Mouse (Mus musculus) kidney, postnatal 0 days (tissue): ENCODE results near the gene Zfp326. TPM values are rescaled to one million over a fixed set of nuclear protein-coding genes. Genes with fewer than 3 reads are reported as not detected.

Experiments
- ATAC-seq: fragments of 200-750 bp; cut with Nextera tagmentation; replicated peaks from 2 replicates; pipeline ENCODE4 v1.8.0; 2017; ENCODE audit warnings: low read depth, moderate number of reproducible peaks, moderate TSS enrichment, moderate library complexity; ENCODE audit not compliant: low FRiP score
- DNase-seq: peaks from one replicate; pipeline ENCODE4 v3.0.0-alpha.2; 2016; ENCODE audit warnings: low spot score
- H3K27ac ChIP-seq: fragments of 300-500 bp; sonication (generic); 2 replicates; pipeline ENCODE4 v1.5.1; 2014; ENCODE audit warnings: mild to moderate bottlenecking
- H3K27me3 ChIP-seq: fragments of 300-500 bp; sonication (generic); 2 replicates; pipeline ENCODE4 v1.6.1; 2014; ENCODE audit warnings: low read length, mixed read lengths; ENCODE audit not compliant: insufficient read depth
- H3K36me3 ChIP-seq: fragments of 300-500 bp; sonication (generic); 2 replicates; pipeline ENCODE4 v1.6.1; 2014; ENCODE audit warnings: low read length, mixed read lengths; ENCODE audit not compliant: insufficient read depth
- H3K4me1 ChIP-seq: fragments of 300-500 bp; sonication (generic); replicated peaks from 2 replicates; pipeline ENCODE4 v1.6.1; 2014; ENCODE audit warnings: antibody characterized with exemption, low read length, mixed read lengths; ENCODE audit not compliant: insufficient read depth
- H3K4me2 ChIP-seq: fragments of 300-500 bp; sonication (generic); 2 replicates; pipeline ENCODE4 v1.6.1; 2014; ENCODE audit warnings: mild to moderate bottlenecking, low read length, moderate library complexity, mixed read lengths
- H3K4me3 ChIP-seq: fragments of 300-500 bp; sonication (generic); replicated peaks from 2 replicates; pipeline ENCODE4 v1.5.1; 2014; ENCODE audit warnings: low read depth, low read length
- H3K9ac ChIP-seq: fragments of 300-500 bp; sonication (generic); 2 replicates; pipeline ENCODE4 v1.6.1; 2014; ENCODE audit warnings: low read depth, low read length
- H3K9me3 ChIP-seq: fragments of 300-500 bp; sonication (generic); replicated peaks from 2 replicates; pipeline ENCODE4 v1.6.1; 2016; ENCODE audit warnings: low read length, inconsistent platforms, mixed read lengths
- CTCF ChIP-seq: IDR thresholded peaks from 2 replicates; pipeline ENCODE4 v1.5.1; 2016; ENCODE audit warnings: antibody characterized with exemption, low read depth, mild to moderate bottlenecking, moderate library complexity
- WGBS: fragments of 180-500 bp; shearing (Covaris S2); extraction: QIAGEN DNeasy Blood & Tissue Kit; methylation state at CpG from one replicate; pipeline ENCODE4 v1.1.7; 2014; 5-methylcytosine and 5-hydroxymethylcytosine counted together
- polyA plus RNA-seq: library from polyadenylated mRNA; unstranded; fragments of >200 nt; fragmentation: Nextera tagmentation; extraction: Ambion mirVana; gene quantifications from 2 replicates; pipeline ENCODE4 v1.2.1, GENCODE M21; 2015

The Zfp326 gene
- polyA plus RNA-seq, 1 experiment from 2014 or later = 28.9 TPM

DNA sequence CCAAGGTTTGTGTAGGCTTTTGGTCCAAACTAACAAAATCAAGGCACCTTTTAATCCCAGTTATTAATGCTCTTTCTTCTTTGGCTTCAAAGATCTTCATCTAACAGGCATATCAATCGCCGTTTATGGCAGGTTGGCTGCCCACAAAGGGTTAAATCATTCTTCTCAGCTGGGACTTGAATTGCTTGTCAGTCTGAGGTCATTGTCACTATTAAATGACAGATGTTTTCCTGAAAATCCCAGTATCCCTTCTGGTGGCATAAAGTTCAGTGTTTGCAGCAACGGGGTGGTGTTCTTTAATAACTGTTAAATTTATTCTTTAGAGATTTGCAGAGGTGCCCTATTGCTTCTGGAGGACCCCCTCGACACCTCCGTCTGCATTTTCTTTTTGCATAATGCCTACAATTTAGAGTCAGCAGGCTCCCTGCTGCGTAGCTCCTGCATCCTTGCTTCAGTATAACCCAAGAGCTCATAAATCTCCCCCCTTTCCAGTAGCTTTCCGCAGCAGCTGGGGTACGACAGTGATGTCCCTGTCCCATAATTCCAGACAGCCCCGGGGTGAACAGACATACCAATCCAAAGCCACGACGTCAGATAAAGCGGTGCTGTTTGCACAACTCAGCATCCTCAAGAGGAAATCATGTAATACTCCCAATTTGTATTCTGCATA lies 46.6 kb downstream of the Zfp326 start:
- no peaks in the 10 kb centered on the region for H3K27me3 ChIP-seq
- 54% methylated on average over 12 of the region's 12 CpGs for WGBS

DNA sequence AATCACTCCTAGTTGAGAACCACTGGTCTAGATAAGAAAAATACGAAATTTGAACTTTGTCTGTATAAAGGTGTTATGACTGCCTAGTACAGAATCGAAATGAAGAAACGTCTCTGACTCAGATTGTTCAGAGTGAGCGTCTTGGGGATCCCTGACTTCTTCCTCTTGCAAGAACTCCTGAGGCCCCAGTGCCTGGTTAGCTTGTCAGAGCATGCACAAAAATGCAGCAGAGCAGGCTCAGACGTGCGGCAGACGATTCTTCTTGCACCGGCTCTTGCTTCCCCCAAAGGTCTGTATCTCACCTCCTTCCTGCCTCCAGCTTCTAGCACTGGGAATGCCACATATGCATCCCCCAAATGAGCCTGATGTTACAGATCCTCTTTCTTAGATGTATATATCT lies 48.0 kb downstream of the Zfp326 start:
- Histone ChIP-seq H3K4me3 (no peak overlapping the region), H3K36me3 (no peaks in the 10 kb centered on the region), H3K9me3 (no peaks in the 10 kb centered on the region), H3K27ac (no peak overlapping the region), H3K4me1 (no peaks in the 10 kb centered on the region), H3K27me3 (no peaks in the 10 kb centered on the region), H3K9ac (no peak overlapping the region), H3K4me2 (no peak overlapping the region)
- no peak for TF ChIP-seq CTCF
- ATAC-seq (no peak), DNase-seq (no peak)
- 88% methylated on average over 8 of the region's 8 CpGs for WGBS

More for the DNA sequence above, 46.6 kb downstream of the Zfp326 start:
- TF ChIP-seq CTCF = no peak
- H3K9ac ChIP-seq = no peak overlapping the region
- no peaks in the 10 kb centered on the region for H3K4me1 ChIP-seq
- H3K4me3 ChIP-seq = no peak overlapping the region
- H3K4me2 ChIP-seq = no peak overlapping the region
- no peaks in the 10 kb centered on the region for H3K9me3 ChIP-seq
- DNase-seq (peak; percentile 23), ATAC-seq (no peak)
- H3K27ac ChIP-seq = no peak overlapping the region
- no peaks in the 10 kb centered on the region for H3K36me3 ChIP-seq

- H3K27ac ChIP-seq = no peak overlapping the region
- ATAC-seq = no peak
- WGBS = 72% methylated on average over 14 of the region's 14 CpGs
- no peak overlapping the region for H3K4me3 ChIP-seq
- H3K27me3 ChIP-seq = no peaks in the 10 kb centered on the region
- no peak overlapping the region for H3K9ac ChIP-seq
- peak; percentile 62 for TF ChIP-seq CTCF
- no peaks in the 10 kb centered on the region for H3K36me3 ChIP-seq
- H3K4me2 ChIP-seq = no peak overlapping the region
- H3K4me1 ChIP-seq = no peaks in the 10 kb centered on the region
- H3K9me3 ChIP-seq = no peaks in the 10 kb centered on the region
- peak; percentile 33 for DNase-seq
These were observed 49.3 kb downstream of the Zfp326 start for GRCm38 (mm10) chr5:105925568-105926255.

DNA sequence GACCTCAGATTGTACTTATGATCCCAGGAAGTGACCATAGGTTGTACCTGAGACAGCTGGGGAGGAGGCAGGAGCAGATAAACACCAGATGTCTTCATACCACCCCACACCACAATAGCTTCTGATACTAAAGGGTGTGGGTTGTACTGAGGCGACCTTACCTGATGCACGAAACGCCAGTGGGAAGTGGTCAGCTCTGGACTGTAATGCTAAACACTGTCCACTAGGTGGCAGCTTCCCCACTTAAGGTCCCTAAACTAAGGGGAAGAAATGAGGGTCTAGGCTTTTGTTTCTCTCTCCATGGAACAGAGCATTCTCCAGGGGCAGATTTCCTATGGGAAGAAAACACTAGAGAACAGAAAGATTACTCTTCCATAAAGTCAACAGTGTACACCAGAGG lies 53.9 kb downstream of the Zfp326 start:
- H3K4me2 ChIP-seq = no peak overlapping the region
- H3K27ac ChIP-seq = no peak overlapping the region
- 30% methylated on average over 3 of the region's 3 CpGs for WGBS
- TF ChIP-seq CTCF = peak; percentile 73
- H3K9me3 ChIP-seq = no peaks in the 10 kb centered on the region
- no peaks in the 10 kb centered on the region for H3K36me3 ChIP-seq
- H3K27me3 ChIP-seq = no peaks in the 10 kb centered on the region
- ATAC-seq (no peak), DNase-seq (peak; percentile 58)
- H3K4me1 ChIP-seq = no peaks in the 10 kb centered on the region
- no peak overlapping the region for H3K9ac ChIP-seq
- H3K4me3 ChIP-seq = no peak overlapping the region

DNA sequence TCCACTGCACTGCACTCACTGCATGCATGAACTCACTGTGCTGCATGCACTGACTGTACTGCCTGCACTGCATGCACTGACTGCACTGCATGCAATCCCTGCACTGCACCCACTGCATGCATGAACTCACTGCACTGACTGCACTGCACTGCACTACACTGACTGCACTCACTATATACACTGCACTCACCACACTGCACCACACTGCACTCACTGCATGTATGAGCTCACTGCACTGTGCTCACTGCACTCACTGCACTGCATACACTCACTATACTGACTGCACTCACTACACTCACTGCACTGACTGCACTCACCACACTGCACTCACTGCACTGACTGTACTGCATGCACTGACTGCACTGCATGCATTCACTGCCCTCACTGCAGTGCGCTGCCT lies 56.0 kb downstream of the Zfp326 start:
- Histone ChIP-seq H3K4me2 (no peak overlapping the region), H3K27me3 (no peaks in the 10 kb centered on the region), H3K36me3 (no peaks in the 10 kb centered on the region), H3K27ac (no peak overlapping the region), H3K9ac (no peak overlapping the region), H3K9me3 (no peaks in the 10 kb centered on the region), H3K4me3 (no peak overlapping the region), H3K4me1 (no peaks in the 10 kb centered on the region)
- TF ChIP-seq CTCF = no peak
- ATAC-seq (no peak), DNase-seq (no peak)
- 100% methylated on average over 1 of the region's 1 CpGs for WGBS

DNA sequence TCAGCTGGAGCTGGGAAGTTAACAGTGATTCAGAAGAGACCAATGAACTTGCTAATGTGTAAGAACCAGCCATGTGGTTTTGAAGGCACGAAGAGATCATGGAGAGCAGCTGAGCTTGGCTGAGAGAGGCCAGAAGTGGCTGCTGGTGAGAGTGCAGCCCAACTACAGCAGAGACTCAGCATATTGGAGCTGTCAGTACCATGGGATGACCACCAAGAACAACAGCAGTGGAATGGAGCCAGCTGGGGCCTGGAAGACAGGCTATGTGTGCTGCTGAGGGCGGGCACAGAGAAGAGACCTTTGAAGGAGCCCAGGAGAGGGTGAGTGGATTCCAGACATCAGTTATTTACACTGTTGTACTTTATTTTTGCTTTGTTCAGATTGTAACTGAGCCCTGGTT lies 65.6 kb downstream of the Zfp326 start:
- no peak overlapping the region for H3K4me2 ChIP-seq
- no peak for TF ChIP-seq CTCF
- H3K4me1 ChIP-seq = no peaks in the 10 kb centered on the region
- no peak overlapping the region for H3K27ac ChIP-seq
- 78% methylated on average over 2 of the region's 2 CpGs for WGBS
- H3K9ac ChIP-seq = no peak overlapping the region
- H3K9me3 ChIP-seq = no peaks in the 10 kb centered on the region
- H3K36me3 ChIP-seq = no peaks in the 10 kb centered on the region
- H3K4me3 ChIP-seq = no peak overlapping the region
- no peaks in the 10 kb centered on the region for H3K27me3 ChIP-seq
- DNase-seq (peak; percentile 42), ATAC-seq (no peak)

Other genes with a start within 250 kb of the Zfp326 start
- 32.5 and 34.6 TPM in 2 replicates for gene Lrrc8d, start 176.6 kb upstream of the Zfp326 start, polyA plus RNA-seq